In the genomic region with DNA sequence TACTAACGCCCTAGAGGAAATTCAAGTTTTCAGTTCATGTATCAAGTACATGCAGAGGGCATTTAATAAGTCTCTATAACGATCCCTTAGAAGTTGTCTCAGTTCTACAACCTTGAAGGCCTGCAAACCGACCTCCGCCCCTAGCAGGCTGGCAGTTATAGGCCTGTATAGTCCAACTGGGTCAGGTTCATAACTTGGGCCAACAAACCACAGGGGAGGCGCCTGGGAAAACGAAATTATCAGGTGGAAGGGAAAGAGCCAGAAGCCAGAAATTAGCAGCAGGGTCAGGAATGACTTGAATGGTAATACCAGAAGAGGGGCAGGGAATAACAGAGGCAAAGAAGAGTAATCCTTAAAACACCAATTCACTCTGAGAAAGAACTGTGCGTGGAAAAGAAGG, we compare ENCODE assay signal across 8 mouse cellular contexts. TPM values are rescaled to one million over a fixed set of nuclear protein-coding genes. Genes with fewer than 3 reads are reported as not detected.
DNase-seq lines count a peak whose midpoint lies in the region; ATAC-seq lines count a peak whose summit lies in the region.

No protein-coding gene starts in this region.

- no peak for ATAC-seq in heart, embryonic 16.5 days (replicated peaks; ENCODE audit: extremely low read depth, insufficient read depth, low FRiP score)
- no peak for ATAC-seq in neural tube, embryonic 12.5 days (ENCODE audit: low FRiP score, low read depth)

- H3K9ac ChIP-seq in heart, embryonic 16.5 days (ENCODE audit: low read length), result peak overlapping the region; percentile 94
- H3K9ac ChIP-seq in neural tube, embryonic 12.5 days, result peak overlapping the region; percentile 81

- H3K9me3 ChIP-seq in embryonic facial prominence, embryonic 10.5 days, result no peaks in the 10 kb centered on the region
- no peaks in the 10 kb centered on the region for H3K9me3 ChIP-seq in heart, embryonic 16.5 days (replicated peaks; ENCODE audit: control insufficient read depth, low read length)
- H3K9me3 ChIP-seq in neural tube, embryonic 12.5 days, result no peaks in the 10 kb centered on the region

- H3K36me3 ChIP-seq in embryonic facial prominence, embryonic 10.5 days (replicated peaks), result peaks cover 19% of the 10 kb centered on the region
- H3K36me3 ChIP-seq in heart, embryonic 16.5 days (ENCODE audit: control insufficient read depth, insufficient read depth), result 0 out of 2 replicates have a peak, but pooled peaks cover 2% of the 10 kb centered on the region
- H3K36me3 ChIP-seq in neural tube, embryonic 12.5 days, result peaks cover 4% of the 10 kb centered on the region; the same call in 1 of the 2 replicates

- peak overlapping the region; percentile 90 for H3K27ac ChIP-seq in embryonic facial prominence, embryonic 10.5 days (replicated peaks)
- H3K27ac ChIP-seq in heart, embryonic 16.5 days (ENCODE audit: low read length), result peak overlapping the region; percentile 91
- no peak overlapping the region for H3K27ac ChIP-seq in neural tube, embryonic 12.5 days

- peak; percentile 7 for DNase-seq in thymus, postnatal 0 days (ENCODE audit: low spot score)
- no peak for DNase-seq in thymus, postnatal 4 days
- no peak for DNase-seq in embryonic facial prominence, embryonic 10.5 days (ENCODE audit: low spot score)
- DNase-seq in kidney, postnatal 25 days, result peak; percentile 37 to 68
- DNase-seq in spleen, postnatal 14 days (ENCODE audit: low spot score in 2 of 2), result no peak
- DNase-seq in ovary, postnatal 36 days (ENCODE audit: low spot score), result no peak

- WGBS in embryonic facial prominence, embryonic 10.5 days, result 41% methylated on average over 7 of the region's 7 CpGs
- 20% methylated on average over 7 of the region's 7 CpGs for WGBS in heart, embryonic 16.5 days
- 43% methylated on average over 7 of the region's 7 CpGs for WGBS in neural tube, embryonic 12.5 days

- H3K4me3 ChIP-seq in embryonic facial prominence, embryonic 10.5 days, result peak overlapping the region; percentile 94
- H3K4me3 ChIP-seq in heart, embryonic 16.5 days (ENCODE audit: low read length), result peak overlapping the region; percentile 93
- peak overlapping the region; percentile 92 for H3K4me3 ChIP-seq in neural tube, embryonic 12.5 days

- no peaks in the 10 kb centered on the region for H3K27me3 ChIP-seq in embryonic facial prominence, embryonic 10.5 days (replicated peaks; ENCODE audit: low read depth, poor library complexity, severe bottlenecking)
- no peaks in the 10 kb centered on the region for H3K27me3 ChIP-seq in heart, embryonic 16.5 days (ENCODE audit: control insufficient read depth, insufficient read depth, low read length)
- no peaks in the 10 kb centered on the region for H3K27me3 ChIP-seq in neural tube, embryonic 12.5 days (replicated peaks)

- peaks cover 6% of the 10 kb centered on the region for H3K4me1 ChIP-seq in embryonic facial prominence, embryonic 10.5 days
- H3K4me1 ChIP-seq in heart, embryonic 16.5 days (ENCODE audit: control insufficient read depth, insufficient read depth, low read length), result peaks cover 25% of the 10 kb centered on the region
- H3K4me1 ChIP-seq in neural tube, embryonic 12.5 days, result peaks cover 6% of the 10 kb centered on the region

- peak overlapping the region; percentile 77 for H3K4me2 ChIP-seq in heart, embryonic 16.5 days (ENCODE audit: low read depth, low read length)
- H3K4me2 ChIP-seq in neural tube, embryonic 12.5 days (replicated peaks), result peak overlapping the region; percentile 75

RNA-seq across cellular contexts. Expression of gene Chchd3, which starts 0.8 kb away (rescaled TPM):
- polyA plus RNA-seq in thymus, postnatal 0 days (2015; fragmentation: Nextera tagmentation; extraction: Ambion mirVana), result 208 and 220 TPM in 2 replicates
- polyA plus RNA-seq in embryonic facial prominence, embryonic 10.5 days (2016; fragmentation: Nextera tagmentation; extraction: Ambion mirVana), result 116 and 118 TPM in 2 replicates
- polyA plus RNA-seq in heart, embryonic 16.5 days (2015; fragmentation: Nextera tagmentation; extraction: Ambion mirVana), result 236 and 264 TPM in 2 replicates
- 108 and 115 TPM in 2 replicates for polyA plus RNA-seq in neural tube, embryonic 12.5 days (2016; fragmentation: Nextera tagmentation; extraction: Ambion mirVana)

Comparison
In these comparisons a context has a peak if more than half of its experiments do, and no peak if none do; other contexts are left out.
1. DNase-seq: peak in thymus, postnatal 0 days (single experiment) and kidney, postnatal 25 days (2 of 2); none in thymus, postnatal 4 days (single experiment), embryonic facial prominence, embryonic 10.5 days (single experiment), spleen, postnatal 14 days (0 of 2) and ovary, postnatal 36 days (single experiment).
2. Peak in every context shown above with its lines, with median percentiles within 50 percentile points of each other: H3K4me3 ChIP-seq.